Mouse (Mus musculus) right cerebral cortex, adult 2 months (tissue): ENCODE measurements around the gene Plce1.

Experiments used
- DNase-seq, 2 experiments: peaks; one replicate each; pipeline ENCODE4 v3.0.0; 2021 to 2022; ENCODE audit warnings: low spot score in 2 of 2

Gene Plce1

GRCm38 (mm10) chr19:38721808-38722207 is 240.9 kb downstream of the Plce1 start:
- no peak for DNase-seq

- DNase-seq: no peak
Measured at GRCm38 (mm10) chr19:38722982-38723381, 242.1 kb downstream of the Plce1 start.

- DNase-seq: peak; percentile 16 to 27
Measured at GRCm38 (mm10) chr19:38723969-38724368, 243.1 kb downstream of the Plce1 start.

- peak in 1 of 2 experiments; percentile 4 for DNase-seq
Measured at GRCm38 (mm10) chr19:38728842-38729241, 247.9 kb downstream of the Plce1 start.

GRCm38 (mm10) chr19:38729264-38729663 is 248.4 kb downstream of the Plce1 start:
- peak in 1 of 2 experiments; percentile 9 for DNase-seq

- no peak for DNase-seq
Measured at GRCm38 (mm10) chr19:38744546-38744945, 263.6 kb downstream of the Plce1 start.

GRCm38 (mm10) chr19:38745810-38746491 is 265.0 kb downstream of the Plce1 start:
- DNase-seq: no peak

GRCm38 (mm10) chr19:38746492-38747014 is 265.6 kb downstream of the Plce1 start:
- no peak for DNase-seq

- DNase-seq: no peak
Measured at GRCm38 (mm10) chr19:38750192-38750591, 269.3 kb downstream of the Plce1 start.

- DNase-seq: no peak
Measured at GRCm38 (mm10) chr19:38757161-38757560, 276.3 kb downstream of the Plce1 start.

GRCm38 (mm10) chr19:38758056-38758455 is 277.1 kb downstream of the Plce1 start:
- DNase-seq: no peak

- DNase-seq: no peak
Measured at GRCm38 (mm10) chr19:38758685-38759472, 278.0 kb downstream of the Plce1 start.

GRCm38 (mm10) chr19:38760441-38760840 is 279.5 kb downstream of the Plce1 start:
- DNase-seq: no peak

- DNase-seq: no peak
Measured at GRCm38 (mm10) chr19:38766306-38766705, 285.4 kb downstream of the Plce1 start.

GRCm38 (mm10) chr19:38775548-38775947 is 294.6 kb downstream of the Plce1 start:
- DNase-seq: peak; percentile 70 to 75

- peak; percentile 22 to 27 for DNase-seq
Measured at GRCm38 (mm10) chr19:38778805-38779204, 297.9 kb downstream of the Plce1 start.

GRCm38 (mm10) chr19:38783542-38783941 is 302.6 kb downstream of the Plce1 start:
- DNase-seq: no peak

GRCm38 (mm10) chr19:38787756-38788155 is 306.8 kb downstream of the Plce1 start:
- DNase-seq: no peak

- DNase-seq: no peak
Measured at GRCm38 (mm10) chr19:38793563-38794045, 312.7 kb downstream of the Plce1 start.

GRCm38 (mm10) chr19:38796546-38796945 is 315.6 kb downstream of the Plce1 start:
- no peak for DNase-seq

- DNase-seq: peak; percentile 51 to 66
Measured at GRCm38 (mm10) chr19:38798291-38798690, 317.4 kb downstream of the Plce1 start.

- no peak for DNase-seq
Measured at GRCm38 (mm10) chr19:38798801-38799200, 317.9 kb downstream of the Plce1 start.

- no peak for DNase-seq
Measured at GRCm38 (mm10) chr19:38818191-38818590, 337.3 kb downstream of the Plce1 start.
